Mouse (Mus musculus): ENCODE measurements at regions not wholly inside any gene's neighbourhood (a gene's known extent, or its start where the extent isn't known, plus 50 kb on each side); places are given as distances from the start of the nearest gene placed in this dataset.

DNA sequence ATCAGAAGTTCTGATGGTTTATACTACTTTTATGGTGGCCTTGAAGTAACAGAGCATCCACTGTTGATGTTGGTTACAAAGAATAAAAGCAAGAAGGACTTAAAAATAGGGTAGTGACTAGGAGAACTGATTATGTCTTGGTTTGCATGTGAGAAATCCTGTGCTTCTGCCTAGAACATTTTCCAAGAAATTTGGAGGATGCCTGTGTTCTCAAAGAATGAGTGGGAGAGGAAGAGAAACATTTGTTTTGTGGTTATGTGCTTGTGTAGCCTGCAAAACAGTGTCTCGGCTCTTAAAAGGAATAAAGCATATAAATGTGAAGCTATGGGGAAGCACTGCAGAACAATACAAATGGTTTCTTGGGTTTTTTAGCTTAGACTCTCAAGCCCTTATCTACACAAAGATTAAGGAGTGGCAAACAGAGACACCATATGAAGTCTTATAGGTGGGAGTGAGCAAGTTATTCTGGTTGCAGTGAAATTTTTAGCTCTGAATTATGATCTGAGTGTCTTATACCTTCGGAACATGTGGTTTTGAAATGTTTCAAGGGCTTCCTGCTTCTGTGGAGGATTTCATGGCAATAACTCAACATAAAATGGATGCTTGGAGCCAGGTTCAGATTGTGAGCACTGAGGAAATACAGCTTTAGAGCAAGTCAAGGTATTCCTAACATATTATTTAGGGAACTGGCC, 372.1 kb upstream of the Man1a start:
- DNase-seq (ENCODE audit: low read depth), result no peak

DNA sequence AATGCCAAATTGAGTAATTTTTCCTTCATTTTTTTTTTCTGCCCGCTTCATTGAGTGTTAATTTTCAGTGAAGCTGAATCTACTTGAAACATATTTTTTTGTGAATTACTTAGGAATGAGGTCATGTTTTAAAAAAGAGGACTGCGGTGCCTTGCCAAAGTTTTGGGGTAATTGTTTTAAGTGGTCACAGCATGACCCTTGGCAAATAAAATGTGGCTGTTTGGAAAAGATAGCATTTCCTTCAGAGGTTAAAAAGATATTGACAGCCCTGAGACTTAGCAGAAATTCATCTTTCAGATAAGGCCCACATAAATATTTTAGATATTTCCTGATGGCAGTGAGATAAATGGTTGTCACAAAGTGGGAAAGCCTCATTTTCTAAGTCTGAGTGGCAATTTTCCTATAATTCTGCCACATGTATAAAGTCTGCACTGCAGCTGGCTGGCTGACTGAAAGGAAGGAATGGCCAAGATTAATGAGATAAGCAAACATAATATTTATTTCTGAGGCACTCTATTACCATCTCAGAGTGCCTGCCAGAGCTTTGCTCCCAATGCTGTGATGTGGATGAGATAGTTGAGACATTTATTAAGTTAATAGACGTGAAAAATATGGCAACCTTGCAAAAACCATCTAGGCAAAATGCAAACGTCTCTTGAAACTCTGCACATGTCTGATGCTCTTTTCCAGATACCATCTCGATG, 327.0 kb upstream of the Man1a start:
- peak; percentile 23 for DNase-seq (ENCODE audit: low read depth)

GRCm38 (mm10) chr10:54383751-54384150, 307.3 kb upstream of the Man1a start:
- no peak for DNase-seq (ENCODE audit: low read depth)

DNA sequence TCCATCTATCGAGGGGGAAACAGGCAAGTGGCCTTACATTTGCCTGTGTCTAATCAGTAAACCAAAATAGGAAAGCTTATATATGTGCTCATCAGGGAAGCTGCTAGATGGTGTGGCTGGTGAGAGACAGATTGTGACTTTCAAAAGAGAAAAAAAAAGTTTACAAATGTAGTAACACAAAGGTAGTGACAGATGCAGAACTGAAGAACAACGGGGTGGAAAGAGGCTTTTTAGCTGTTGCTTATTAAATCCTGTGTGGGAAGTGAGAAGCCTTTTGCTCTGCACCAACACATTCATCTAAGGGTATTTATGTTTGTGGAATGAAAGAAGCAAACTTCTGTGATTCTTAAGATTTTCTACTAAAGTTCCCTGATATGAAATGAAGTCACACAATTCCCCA, 305.1 kb upstream of the Man1a start:
- no peak for DNase-seq (ENCODE audit: low read depth)

- DNase-seq (ENCODE audit: low read depth), result no peak
Observed at GRCm38 (mm10) chr10:54369158-54369557, 292.7 kb upstream of the Man1a start.

DNA sequence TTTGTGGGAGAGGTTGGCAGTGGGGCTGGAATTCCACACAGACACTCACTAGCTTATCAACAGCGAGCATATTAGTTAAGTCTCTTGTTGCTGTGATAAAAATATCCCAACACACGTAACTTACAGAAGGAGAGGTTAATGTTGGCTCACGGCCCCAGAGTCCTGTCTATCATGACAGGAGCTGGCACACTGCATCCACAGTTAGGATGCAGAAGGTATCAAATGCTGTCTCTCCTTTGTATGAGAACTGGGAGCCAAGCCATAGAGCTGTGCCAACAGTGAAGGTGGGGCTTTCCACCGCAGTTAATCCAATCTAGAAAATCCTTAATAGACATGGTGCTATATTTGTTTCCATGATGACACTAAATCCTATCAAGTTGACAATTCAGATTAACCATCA, 288.9 kb upstream of the Man1a start:
- no peak for DNase-seq (ENCODE audit: low read depth)

DNA sequence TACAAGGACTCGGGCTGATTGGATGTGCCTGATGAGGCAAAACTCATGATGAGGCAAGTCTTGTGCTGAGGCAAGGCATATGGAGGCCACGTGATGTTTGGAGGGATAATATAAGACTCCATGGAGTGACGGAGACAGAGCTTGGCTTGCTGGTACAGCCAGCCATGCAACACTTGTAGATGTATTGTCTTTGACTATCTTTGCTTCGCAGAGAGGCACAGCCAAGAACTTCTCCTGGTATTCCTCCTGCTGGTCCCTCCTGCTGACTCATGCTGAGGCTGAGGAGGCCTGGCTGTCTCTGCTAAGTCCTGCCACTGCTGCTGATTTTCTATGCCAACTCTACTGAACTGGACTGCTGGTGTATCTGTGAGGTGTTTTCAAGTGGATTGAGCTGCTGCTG, 260.8 kb upstream of the Man1a start:
- DNase-seq (ENCODE audit: low read depth), result no peak

All from fibroblast of lung, adult 2 months (primary cell).